Mouse (Mus musculus) liver, embryonic 16.5 days (tissue): Measurements from ENCODE around the gene Ascc3. TPM values are rescaled to one million over a fixed set of nuclear protein-coding genes. Genes with fewer than 3 reads are reported as not detected.

Experiments
- ATAC-seq: fragments of 200-750 bp; cut with Nextera tagmentation; 2 replicates; pipeline ENCODE4 v1.8.0; 2017; ENCODE audit warnings: low read depth, mild to moderate bottlenecking, moderate number of reproducible peaks, moderate library complexity
- H3K27ac ChIP-seq: fragments of 300-500 bp; sonication (generic); 2 replicates; pipeline ENCODE4 v1.5.1; 2014; ENCODE audit warnings: mild to moderate bottlenecking, low read length
- H3K27me3 ChIP-seq: fragments of 300-500 bp; sonication (generic); 2 replicates; pipeline ENCODE4 v1.6.1; 2014; ENCODE audit warnings: low read depth, low read length, mixed read lengths; ENCODE audit not compliant: control insufficient read depth, insufficient read depth
- H3K36me3 ChIP-seq: fragments of 300-500 bp; sonication (generic); 2 replicates; pipeline ENCODE4 v1.6.1; 2014; ENCODE audit warnings: mild to moderate bottlenecking; ENCODE audit not compliant: control insufficient read depth, insufficient read depth
- H3K4me1 ChIP-seq: fragments of 300-500 bp; sonication (generic); 2 replicates; pipeline ENCODE4 v1.6.1; 2014; ENCODE audit warnings: low read depth, low read length, mixed read lengths; ENCODE audit not compliant: control insufficient read depth
- H3K4me2 ChIP-seq: fragments of 300-500 bp; sonication (generic); 2 replicates; pipeline ENCODE4 v1.6.1; 2014; ENCODE audit warnings: low read depth, low read length, mixed read lengths
- H3K4me3 ChIP-seq: fragments of 300-500 bp; sonication (generic); 2 replicates; pipeline ENCODE4 v1.5.1; 2014; ENCODE audit warnings: low read depth, mild to moderate bottlenecking, low read length
- H3K9ac ChIP-seq: fragments of 300-500 bp; sonication (generic); 2 replicates; pipeline ENCODE4 v1.6.1; 2014; ENCODE audit warnings: low read depth, low read length
- H3K9me3 ChIP-seq: fragments of 300-500 bp; sonication (generic); replicated peaks from 2 replicates; pipeline ENCODE4 v1.6.1; 2016; ENCODE audit warnings: low read length; ENCODE audit not compliant: control insufficient read depth
- WGBS: fragments of 180-500 bp; shearing (Covaris S2); extraction: QIAGEN DNeasy Blood & Tissue Kit; methylation state at CpG from one replicate; pipeline ENCODE4 v1.1.7; 2014; ENCODE audit not compliant: insufficient replicate concordance; 5-methylcytosine and 5-hydroxymethylcytosine counted together
- polyA plus RNA-seq: library from polyadenylated mRNA; unstranded; fragments of >200 nt; fragmentation: Nextera tagmentation; extraction: Ambion mirVana; gene quantifications from 2 replicates; pipeline ENCODE4 v1.2.1, GENCODE M21; 2015

Gene Ascc3
- polyA plus RNA-seq, 1 experiment from 2014 or later, result 11.5 TPM

GRCm38 (mm10) chr10:50792840-50793239 is 200.4 kb downstream of the Ascc3 start:
- Histone ChIP-seq H3K36me3 (no peaks in the 10 kb centered on the region), H3K4me2 (no peak overlapping the region), H3K9me3 (no peaks in the 10 kb centered on the region), H3K4me1 (no peaks in the 10 kb centered on the region), H3K27ac (no peak overlapping the region), H3K4me3 (no peak overlapping the region), H3K9ac (no peak overlapping the region), H3K27me3 (no peaks in the 10 kb centered on the region)
- ATAC-seq, result no peak
- WGBS, result 75% methylated on average over 5 of the region's 5 CpGs

GRCm38 (mm10) chr10:50801594-50801993 is 209.1 kb downstream of the Ascc3 start:
- H3K4me1 ChIP-seq, result no peaks in the 10 kb centered on the region
- no peaks in the 10 kb centered on the region for H3K36me3 ChIP-seq
- no peak overlapping the region for H3K9ac ChIP-seq
- no peaks in the 10 kb centered on the region for H3K9me3 ChIP-seq
- 52% methylated on average over 2 of the region's 2 CpGs for WGBS
- no peak overlapping the region for H3K4me3 ChIP-seq
- H3K4me2 ChIP-seq, result no peak overlapping the region
- no peak for ATAC-seq
- no peak overlapping the region for H3K27ac ChIP-seq
- no peaks in the 10 kb centered on the region for H3K27me3 ChIP-seq

- H3K9ac ChIP-seq, result no peak overlapping the region
- 80% methylated on average over 2 of the region's 2 CpGs for whole genome bisulfite sequencing
These were observed 209.9 kb downstream of the Ascc3 start for GRCm38 (mm10) chr10:50802380-50802779.

GRCm38 (mm10) chr10:50806166-50806565 is 213.7 kb downstream of the Ascc3 start:
- no peak overlapping the region for H3K27ac ChIP-seq
- H3K36me3 ChIP-seq, result no peaks in the 10 kb centered on the region
- no peak overlapping the region for H3K4me2 ChIP-seq
- H3K4me3 ChIP-seq, result no peak overlapping the region
- ATAC-seq, result no peak
- no peaks in the 10 kb centered on the region for H3K27me3 ChIP-seq
- no peaks in the 10 kb centered on the region for H3K4me1 ChIP-seq
- H3K9ac ChIP-seq, result no peak overlapping the region
- H3K9me3 ChIP-seq, result no peaks in the 10 kb centered on the region
- 81% methylated on average over 2 of the region's 2 CpGs for WGBS

More at GRCm38 (mm10) chr10:50802380-50802779, 209.9 kb downstream of the Ascc3 start:
- Histone ChIP-seq H3K4me2 (no peak overlapping the region), H3K4me3 (no peak overlapping the region), H3K36me3 (no peaks in the 10 kb centered on the region), H3K27me3 (no peaks in the 10 kb centered on the region), H3K4me1 (no peaks in the 10 kb centered on the region), H3K9me3 (no peaks in the 10 kb centered on the region), H3K27ac (no peak overlapping the region)
- no peak for ATAC-seq

- Histone ChIP-seq H3K4me2 (no peak overlapping the region), H3K9ac (no peak overlapping the region), H3K27ac (no peak overlapping the region), H3K4me1 (no peaks in the 10 kb centered on the region), H3K9me3 (no peaks in the 10 kb centered on the region), H3K36me3 (no peaks in the 10 kb centered on the region), H3K4me3 (no peak overlapping the region), H3K27me3 (no peaks in the 10 kb centered on the region)
- ATAC-seq, result no peak
- WGBS, result 76% methylated on average over 1 of the region's 1 CpGs
These were observed 229.9 kb downstream of the Ascc3 start for GRCm38 (mm10) chr10:50822363-50822762.

- H3K4me1 ChIP-seq, result no peaks in the 10 kb centered on the region
- no peaks in the 10 kb centered on the region for H3K27me3 ChIP-seq
- no peak for ATAC-seq
- no peak overlapping the region for H3K9ac ChIP-seq
- H3K27ac ChIP-seq, result no peak overlapping the region
- H3K4me2 ChIP-seq, result no peak overlapping the region
- H3K36me3 ChIP-seq, result no peaks in the 10 kb centered on the region
- no peaks in the 10 kb centered on the region for H3K9me3 ChIP-seq
- no peak overlapping the region for H3K4me3 ChIP-seq
These were observed 234.4 kb downstream of the Ascc3 start for GRCm38 (mm10) chr10:50826829-50827228.

GRCm38 (mm10) chr10:50834533-50834932 is 242.1 kb downstream of the Ascc3 start:
- no peak for ATAC-seq
- H3K9me3 ChIP-seq, result no peaks in the 10 kb centered on the region
- 85% methylated on average over 2 of the region's 2 CpGs for WGBS
- no peaks in the 10 kb centered on the region for H3K36me3 ChIP-seq
- H3K4me3 ChIP-seq, result no peak overlapping the region
- no peaks in the 10 kb centered on the region for H3K4me1 ChIP-seq
- H3K27ac ChIP-seq, result no peak overlapping the region
- no peak overlapping the region for H3K4me2 ChIP-seq
- no peak overlapping the region for H3K9ac ChIP-seq
- H3K27me3 ChIP-seq, result no peaks in the 10 kb centered on the region

GRCm38 (mm10) chr10:50843363-50843762 is 250.9 kb downstream of the Ascc3 start:
- Histone ChIP-seq H3K4me2 (no peak overlapping the region), H3K27ac (no peak overlapping the region), H3K27me3 (no peaks in the 10 kb centered on the region), H3K9me3 (no peaks in the 10 kb centered on the region), H3K9ac (no peak overlapping the region), H3K4me3 (no peak overlapping the region), H3K4me1 (no peaks in the 10 kb centered on the region), H3K36me3 (peaks cover 5% of the 10 kb centered on the region; the same call in 1 of the 2 replicates)
- 81% methylated on average over 3 of the region's 3 CpGs for WGBS
- no peak for ATAC-seq

GRCm38 (mm10) chr10:50868202-50868601 is 275.7 kb downstream of the Ascc3 start:
- no peaks in the 10 kb centered on the region for H3K4me1 ChIP-seq
- no peaks in the 10 kb centered on the region for H3K27me3 ChIP-seq
- 38% methylated on average over 4 of the region's 4 CpGs for WGBS
- H3K9ac ChIP-seq, result no peak overlapping the region
- no peaks in the 10 kb centered on the region for H3K9me3 ChIP-seq
- no peak for ATAC-seq
- no peak overlapping the region for H3K4me2 ChIP-seq
- no peak overlapping the region for H3K27ac ChIP-seq
- H3K4me3 ChIP-seq, result no peak overlapping the region
- no peaks in the 10 kb centered on the region for H3K36me3 ChIP-seq

- H3K4me2 ChIP-seq, result no peak overlapping the region
- no peak overlapping the region for H3K4me3 ChIP-seq
- H3K27ac ChIP-seq, result no peak overlapping the region
- 17% methylated on average over 5 of the region's 5 CpGs for WGBS
- no peaks in the 10 kb centered on the region for H3K4me1 ChIP-seq
- H3K9me3 ChIP-seq, result no peaks in the 10 kb centered on the region
- no peak for ATAC-seq
- no peaks in the 10 kb centered on the region for H3K36me3 ChIP-seq
- H3K9ac ChIP-seq, result no peak overlapping the region
- no peaks in the 10 kb centered on the region for H3K27me3 ChIP-seq
These were observed 284.5 kb downstream of the Ascc3 start for GRCm38 (mm10) chr10:50876952-50877351.
